Mouse (Mus musculus): ENCODE measurements around the gene Mtfp1. TPM values are rescaled to one million over a fixed set of nuclear protein-coding genes. Genes with fewer than 3 reads are reported as not detected.
"Not testable (repeated sequence)": the region's sequence is repeated elsewhere in the genome, so short reads cannot be mapped to it uniquely, and the experiment has no call there.

The Mtfp1 gene
- polyA plus RNA-seq, 1 experiment from 2014 or later: 5.7 TPM

DNA sequence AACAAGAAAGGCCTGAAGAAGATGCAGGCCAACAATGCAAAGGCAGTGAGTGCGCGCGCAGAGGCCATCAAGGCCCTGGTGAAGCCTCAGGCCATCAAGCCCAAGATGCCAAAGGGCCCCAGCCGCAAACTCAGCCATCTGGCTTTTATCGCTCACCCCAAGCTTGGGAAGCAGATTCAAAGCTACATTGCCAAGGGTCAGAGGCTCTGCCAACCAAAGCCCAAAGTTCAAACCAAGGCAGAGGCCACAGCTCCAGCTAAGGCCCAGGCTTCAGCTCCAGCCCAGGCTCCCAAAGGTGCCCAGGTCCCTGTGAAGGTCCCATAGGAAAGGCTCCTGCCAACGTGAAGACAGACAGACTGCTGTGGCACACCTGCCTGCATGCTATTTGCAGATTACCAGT is 12.7 kb upstream of the Mtfp1 start:
- not testable (repeated sequence) for DNase-seq (ENCODE audit: low spot score, missing footprints); H3K9me3 ChIP-seq (ENCODE audit: control insufficient read depth, low read length); H3K36me3 ChIP-seq (ENCODE audit: control insufficient read depth, insufficient read depth, low read length); H3K4me2 ChIP-seq; H3K27me3 ChIP-seq (ENCODE audit: control insufficient read depth, insufficient read depth, low read length); H3K4me1 ChIP-seq (ENCODE audit: control insufficient read depth, insufficient read depth, low read length); H3K27ac ChIP-seq (ENCODE audit: low read depth, low read length); H3K9ac ChIP-seq (ENCODE audit: low read length); ATAC-seq (ENCODE audit: low FRiP score); H3K4me3 ChIP-seq (ENCODE audit: low read depth, low read length)
- 78% methylated on average over 3 of the region's 6 CpGs for WGBS

DNA sequence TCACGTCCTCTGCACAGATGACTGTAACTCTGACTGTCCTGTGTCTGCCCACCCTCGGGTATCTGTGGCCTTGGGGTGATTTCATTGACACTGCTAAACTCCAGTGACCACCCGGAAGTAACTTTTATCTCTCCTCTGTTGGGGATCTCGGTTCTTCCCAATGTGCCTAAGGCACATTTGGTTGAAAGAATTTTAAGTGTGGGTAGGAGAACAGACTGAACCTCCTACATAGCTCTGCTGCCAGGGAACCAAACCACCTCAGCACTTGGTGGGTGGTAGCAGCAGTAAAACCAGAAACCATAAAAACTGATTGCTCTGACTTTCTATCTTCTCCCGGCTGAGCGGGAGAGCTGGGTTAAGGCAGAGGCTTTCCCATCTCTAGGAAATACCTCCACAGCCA is 10.2 kb upstream of the Mtfp1 start:
- 81% methylated on average over 6 of the region's 6 CpGs for WGBS
- no peak for DNase-seq (ENCODE audit: low spot score, missing footprints)

DNA sequence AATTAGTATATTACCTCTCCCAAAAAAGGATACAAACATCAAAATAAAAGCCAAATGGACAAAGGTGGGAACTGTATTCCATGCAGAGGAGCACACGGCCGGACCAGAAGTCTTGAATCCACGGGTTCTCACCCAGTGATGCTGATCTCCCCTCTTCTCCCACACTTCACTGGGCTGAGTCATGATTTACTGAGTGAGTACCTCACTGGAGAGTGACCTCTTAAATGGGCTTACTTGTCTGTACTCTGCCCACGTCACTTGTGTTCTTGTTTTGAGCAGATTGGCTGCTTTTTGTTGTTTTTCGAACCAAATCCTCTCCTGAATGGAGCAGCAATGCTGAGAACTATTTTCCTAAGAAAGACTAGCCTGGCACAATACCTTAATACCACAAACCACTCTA is 9.7 kb upstream of the Mtfp1 start:
- 89% methylated on average over 5 of the region's 5 CpGs for WGBS
- Histone ChIP-seq H3K4me3 (ENCODE audit: low read depth, low read length) (no peak overlapping the region), H3K9me3 (ENCODE audit: control insufficient read depth, low read length) (no peaks in the 10 kb centered on the region), H3K27me3 (ENCODE audit: control insufficient read depth, insufficient read depth, low read length) (no peaks in the 10 kb centered on the region), H3K27ac (ENCODE audit: low read depth, low read length) (no peak overlapping the region), H3K4me1 (ENCODE audit: control insufficient read depth, insufficient read depth, low read length) (no peaks in the 10 kb centered on the region), H3K4me2 (no peak overlapping the region), H3K9ac (ENCODE audit: low read length) (no peak overlapping the region), H3K36me3 (ENCODE audit: control insufficient read depth, insufficient read depth, low read length) (no peaks in the 10 kb centered on the region)
- ATAC-seq (ENCODE audit: low FRiP score) (no peak), DNase-seq (ENCODE audit: low spot score, missing footprints) (no peak)

More for the DNA sequence above, 10.2 kb upstream of the Mtfp1 start:
- Histone ChIP-seq H3K36me3 (ENCODE audit: control insufficient read depth, insufficient read depth, low read length) (no peaks in the 10 kb centered on the region), H3K4me1 (ENCODE audit: control insufficient read depth, insufficient read depth, low read length) (no peaks in the 10 kb centered on the region), H3K27ac (ENCODE audit: low read depth, low read length) (no peak overlapping the region), H3K27me3 (ENCODE audit: control insufficient read depth, insufficient read depth, low read length) (no peaks in the 10 kb centered on the region), H3K4me3 (ENCODE audit: low read depth, low read length) (no peak overlapping the region), H3K4me2 (no peak overlapping the region), H3K9me3 (ENCODE audit: control insufficient read depth, low read length) (no peaks in the 10 kb centered on the region), H3K9ac (ENCODE audit: low read length) (no peak overlapping the region)
- no peak for ATAC-seq (ENCODE audit: low FRiP score)

DNA sequence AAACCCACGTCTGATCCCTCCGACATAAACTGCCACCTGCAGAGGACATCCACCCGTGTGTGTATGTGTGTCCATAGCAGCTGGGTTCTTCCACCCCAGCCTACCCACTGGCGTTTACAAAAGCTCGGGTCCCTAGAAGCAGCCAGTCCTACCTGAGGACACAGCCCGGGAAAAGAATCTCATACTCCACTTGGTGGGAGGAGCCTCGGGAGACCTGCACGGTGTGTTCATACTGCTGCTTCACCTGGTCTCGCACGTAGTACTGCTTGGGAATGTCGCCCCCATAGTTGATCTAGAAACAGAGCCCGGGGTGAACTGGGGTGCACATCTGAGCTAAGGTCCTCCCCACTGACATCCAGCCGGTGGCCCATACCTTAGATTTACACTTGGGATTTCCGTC is 8.3 kb upstream of the Mtfp1 start:
- no peaks in the 10 kb centered on the region for H3K9me3 ChIP-seq (ENCODE audit: control insufficient read depth, low read length)
- no peak overlapping the region for H3K4me3 ChIP-seq (ENCODE audit: low read depth, low read length)
- no peaks in the 10 kb centered on the region for H3K36me3 ChIP-seq (ENCODE audit: control insufficient read depth, insufficient read depth, low read length)
- H3K4me1 ChIP-seq (ENCODE audit: control insufficient read depth, insufficient read depth, low read length): no peaks in the 10 kb centered on the region
- no peak for DNase-seq (ENCODE audit: low spot score, missing footprints)
- no peak overlapping the region for H3K4me2 ChIP-seq
- no peak overlapping the region for H3K9ac ChIP-seq (ENCODE audit: low read length)
- ATAC-seq (ENCODE audit: low FRiP score): no peak
- H3K27me3 ChIP-seq (ENCODE audit: control insufficient read depth, insufficient read depth, low read length): no peaks in the 10 kb centered on the region
- WGBS: 86% methylated on average over 14 of the region's 14 CpGs
- H3K27ac ChIP-seq (ENCODE audit: low read depth, low read length): no peak overlapping the region

DNA sequence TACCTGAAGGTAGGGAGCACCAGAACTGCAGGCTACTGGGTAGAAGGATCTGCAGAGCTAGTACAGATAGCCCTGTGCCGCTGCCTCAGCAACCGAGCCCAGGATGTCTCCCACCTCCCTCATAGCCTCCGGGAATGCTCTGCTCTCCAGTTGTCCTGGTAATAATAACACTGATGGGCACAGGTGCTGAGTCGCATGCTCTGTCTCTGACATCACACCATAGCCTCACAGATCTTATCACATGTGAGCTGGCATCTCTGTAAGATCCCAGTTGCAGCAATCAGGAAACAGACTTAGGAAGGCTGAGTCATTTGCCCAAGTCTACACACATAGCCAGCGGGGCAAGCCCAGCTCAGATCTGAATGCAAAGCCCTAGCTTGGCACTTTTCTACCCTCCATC is 6.6 kb upstream of the Mtfp1 start:
- H3K9ac ChIP-seq (ENCODE audit: low read length): no peak overlapping the region
- H3K4me2 ChIP-seq: no peak overlapping the region
- H3K4me3 ChIP-seq (ENCODE audit: low read depth, low read length): no peak overlapping the region
- H3K4me1 ChIP-seq (ENCODE audit: control insufficient read depth, insufficient read depth, low read length): peaks cover 6% of the 10 kb centered on the region
- no peaks in the 10 kb centered on the region for H3K9me3 ChIP-seq (ENCODE audit: control insufficient read depth, low read length)
- H3K36me3 ChIP-seq (ENCODE audit: control insufficient read depth, insufficient read depth, low read length): no peaks in the 10 kb centered on the region
- DNase-seq (ENCODE audit: low spot score, missing footprints) (no peak), ATAC-seq (ENCODE audit: low FRiP score) (no peak)
- H3K27ac ChIP-seq (ENCODE audit: low read depth, low read length): no peak overlapping the region
- WGBS: 84% methylated on average over 5 of the region's 5 CpGs
- no peaks in the 10 kb centered on the region for H3K27me3 ChIP-seq (ENCODE audit: control insufficient read depth, insufficient read depth, low read length)

DNA sequence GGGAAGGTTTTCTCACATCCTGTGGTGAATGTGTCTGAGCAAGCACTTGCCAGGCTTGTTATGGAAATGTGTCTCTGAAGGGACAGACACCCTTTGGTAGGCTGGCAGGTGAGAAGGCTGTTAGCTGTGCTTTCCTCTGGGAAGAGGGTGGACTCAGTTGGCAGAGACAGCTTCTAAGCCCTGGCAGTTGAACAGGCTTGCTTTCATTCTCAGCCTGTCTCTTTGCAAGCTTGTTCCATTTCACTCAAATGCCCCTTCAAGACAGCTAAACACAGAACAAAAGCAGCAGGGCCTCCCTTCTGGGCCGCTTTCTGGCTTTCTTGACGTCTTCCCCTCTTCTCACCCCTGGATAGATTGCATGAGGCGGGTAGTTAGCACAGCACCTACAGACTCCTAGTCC is 4.2 kb upstream of the Mtfp1 start:
- no peaks in the 10 kb centered on the region for H3K27me3 ChIP-seq (ENCODE audit: control insufficient read depth, insufficient read depth, low read length)
- H3K4me1 ChIP-seq (ENCODE audit: control insufficient read depth, insufficient read depth, low read length): peaks cover 12% of the 10 kb centered on the region
- no peak overlapping the region for H3K4me2 ChIP-seq
- no peak overlapping the region for H3K9ac ChIP-seq (ENCODE audit: low read length)
- H3K4me3 ChIP-seq (ENCODE audit: low read depth, low read length): no peak overlapping the region
- no peaks in the 10 kb centered on the region for H3K9me3 ChIP-seq (ENCODE audit: control insufficient read depth, low read length)
- DNase-seq (ENCODE audit: low spot score, missing footprints): no peak
- ATAC-seq (ENCODE audit: low FRiP score): no peak
- 56% methylated on average over 3 of the region's 3 CpGs for WGBS
- H3K27ac ChIP-seq (ENCODE audit: low read depth, low read length): no peak overlapping the region
- H3K36me3 ChIP-seq (ENCODE audit: control insufficient read depth, insufficient read depth, low read length): no peaks in the 10 kb centered on the region

DNA sequence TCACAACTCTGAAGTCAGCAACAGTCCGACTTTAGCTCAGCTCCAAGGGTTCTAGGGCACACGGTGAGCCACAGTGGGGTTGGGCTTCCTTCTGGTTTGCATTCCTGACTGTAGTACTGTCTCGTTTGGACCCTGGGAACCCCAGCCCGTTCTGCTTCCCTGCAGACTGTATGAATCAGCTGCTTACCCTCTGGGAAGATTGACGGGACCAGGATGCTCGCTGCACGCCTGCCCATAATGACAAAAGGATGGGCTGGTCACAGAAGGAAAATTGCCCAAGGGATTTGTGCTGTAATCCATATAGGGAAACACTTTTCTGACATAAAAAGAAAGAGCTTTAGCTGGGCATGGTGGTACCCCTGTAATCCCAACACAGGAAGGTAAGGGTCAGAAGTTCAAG is 3.6 kb upstream of the Mtfp1 start:
- Histone ChIP-seq H3K36me3 (ENCODE audit: control insufficient read depth, insufficient read depth, low read length) (no peaks in the 10 kb centered on the region), H3K9ac (ENCODE audit: low read length) (no peak overlapping the region), H3K27me3 (ENCODE audit: control insufficient read depth, insufficient read depth, low read length) (no peaks in the 10 kb centered on the region), H3K27ac (ENCODE audit: low read depth, low read length) (no peak overlapping the region), H3K4me1 (ENCODE audit: control insufficient read depth, insufficient read depth, low read length) (peaks cover 12% of the 10 kb centered on the region), H3K9me3 (ENCODE audit: control insufficient read depth, low read length) (no peaks in the 10 kb centered on the region), H3K4me3 (ENCODE audit: low read depth, low read length) (no peak overlapping the region), H3K4me2 (no peak overlapping the region)
- ATAC-seq (ENCODE audit: low FRiP score): no peak
- DNase-seq (ENCODE audit: low spot score, missing footprints): no peak
- 80% methylated on average over 7 of the region's 7 CpGs for WGBS

DNA sequence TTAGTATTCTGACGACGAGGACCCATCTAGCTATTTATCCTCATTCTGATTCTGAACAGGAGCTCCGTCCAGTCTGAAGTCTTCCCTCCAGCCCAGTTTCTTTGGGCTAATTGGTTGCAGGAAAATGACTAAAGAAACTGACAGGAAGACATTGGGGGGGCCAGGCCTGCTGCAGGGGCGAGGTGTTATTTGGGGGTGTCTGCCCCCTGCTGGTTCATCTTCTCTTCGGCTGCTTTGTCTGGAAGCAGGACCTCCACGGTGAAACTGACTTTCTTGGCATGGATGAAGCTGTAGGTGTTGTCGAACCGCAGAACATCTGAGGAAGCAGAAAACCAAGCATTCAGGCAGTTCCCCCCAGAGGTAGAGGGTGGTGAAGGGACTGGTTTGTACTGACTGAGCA is 2.9 kb upstream of the Mtfp1 start:
- H3K9me3 ChIP-seq (ENCODE audit: control insufficient read depth, low read length): no peaks in the 10 kb centered on the region
- no peaks in the 10 kb centered on the region for H3K36me3 ChIP-seq (ENCODE audit: control insufficient read depth, insufficient read depth, low read length)
- ATAC-seq (ENCODE audit: low FRiP score) (no peak), DNase-seq (ENCODE audit: low spot score, missing footprints) (no peak)
- WGBS: 66% methylated on average over 8 of the region's 8 CpGs
- H3K9ac ChIP-seq (ENCODE audit: low read length): no peak overlapping the region
- H3K4me1 ChIP-seq (ENCODE audit: control insufficient read depth, insufficient read depth, low read length): peaks cover 12% of the 10 kb centered on the region
- H3K4me3 ChIP-seq (ENCODE audit: low read depth, low read length): no peak overlapping the region
- no peak overlapping the region for H3K27ac ChIP-seq (ENCODE audit: low read depth, low read length)
- H3K4me2 ChIP-seq: no peak overlapping the region
- H3K27me3 ChIP-seq (ENCODE audit: control insufficient read depth, insufficient read depth, low read length): no peaks in the 10 kb centered on the region

DNA sequence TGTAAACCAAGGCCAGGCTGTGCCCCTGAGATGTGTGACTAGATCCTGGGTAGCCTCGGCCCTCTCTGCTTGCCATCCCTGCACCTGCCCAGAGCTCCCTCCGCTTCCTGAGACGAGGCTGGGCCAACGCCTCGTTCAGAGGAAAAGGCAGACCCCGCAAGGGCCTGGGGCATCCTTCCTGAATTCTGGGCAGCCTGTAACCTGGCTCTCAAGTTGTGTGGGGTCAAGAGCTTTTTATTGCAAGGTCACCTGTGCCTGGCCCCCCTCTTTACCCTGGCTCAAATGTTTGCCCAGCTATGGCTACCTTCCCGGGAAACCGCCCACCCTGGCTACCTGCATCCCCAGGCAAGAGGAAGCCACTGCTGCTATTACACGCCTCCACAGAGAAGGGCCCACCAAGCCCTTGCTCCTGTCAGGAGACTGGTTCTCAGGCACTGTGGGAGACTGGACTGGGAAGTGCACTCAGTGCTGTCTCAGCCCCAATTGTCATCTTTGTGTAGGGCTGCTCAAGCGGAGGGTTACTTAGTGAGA is 1.9 kb upstream of the Mtfp1 start:
- H3K36me3 ChIP-seq (ENCODE audit: control insufficient read depth, insufficient read depth, low read length): no peaks in the 10 kb centered on the region
- H3K27ac ChIP-seq (ENCODE audit: low read depth, low read length): peak overlapping the region; percentile 56; the same call in 1 of the 2 replicates
- peak overlapping the region; percentile 72 for H3K4me2 ChIP-seq
- H3K27me3 ChIP-seq (ENCODE audit: control insufficient read depth, insufficient read depth, low read length): no peaks in the 10 kb centered on the region
- peak overlapping the region; percentile 85 for H3K9ac ChIP-seq (ENCODE audit: low read length)
- DNase-seq (ENCODE audit: low spot score, missing footprints) (peak; percentile 86), ATAC-seq (ENCODE audit: low FRiP score) (peak; percentile 45)
- no peaks in the 10 kb centered on the region for H3K9me3 ChIP-seq (ENCODE audit: control insufficient read depth, low read length)
- WGBS: 30% methylated on average over 10 of the region's 10 CpGs
- peak overlapping the region; percentile 44 for H3K4me3 ChIP-seq (ENCODE audit: low read depth, low read length)
- peaks cover 12% of the 10 kb centered on the region for H3K4me1 ChIP-seq (ENCODE audit: control insufficient read depth, insufficient read depth, low read length)
